Mouse (Mus musculus) yolk sac, embryonic 10.5 days (tissue): Measurements from ENCODE around the gene Srgap2.

ENCODE experiments used
- DNase-seq: peaks from one replicate; pipeline ENCODE4 v3.0.0-alpha.2; 2017; ENCODE audit warnings: low spot score

Gene Srgap2

GRCm38 (mm10) chr1:131473631-131474118 is 53.5 kb downstream of the Srgap2 start:
- DNase-seq: no peak

DNA sequence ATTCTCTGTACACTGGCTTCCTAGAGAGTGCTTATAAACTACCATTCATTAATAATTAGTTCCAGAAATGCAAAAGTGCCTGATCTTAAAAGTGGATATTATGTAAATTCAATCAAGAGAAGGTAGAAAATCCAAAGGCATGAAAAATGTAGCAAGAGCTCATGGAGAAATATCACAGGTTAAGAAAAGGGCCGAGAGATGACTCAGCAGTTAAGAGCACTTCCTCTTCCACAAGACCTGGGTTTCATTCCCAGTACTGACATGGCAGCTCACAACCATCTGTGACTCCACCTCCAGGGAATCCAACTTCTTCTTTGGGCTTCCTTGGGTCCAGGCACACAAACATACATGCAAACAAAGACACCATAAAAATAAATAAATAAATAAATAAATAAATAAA is 56.6 kb downstream of the Srgap2 start:
- no peak for DNase-seq

DNA sequence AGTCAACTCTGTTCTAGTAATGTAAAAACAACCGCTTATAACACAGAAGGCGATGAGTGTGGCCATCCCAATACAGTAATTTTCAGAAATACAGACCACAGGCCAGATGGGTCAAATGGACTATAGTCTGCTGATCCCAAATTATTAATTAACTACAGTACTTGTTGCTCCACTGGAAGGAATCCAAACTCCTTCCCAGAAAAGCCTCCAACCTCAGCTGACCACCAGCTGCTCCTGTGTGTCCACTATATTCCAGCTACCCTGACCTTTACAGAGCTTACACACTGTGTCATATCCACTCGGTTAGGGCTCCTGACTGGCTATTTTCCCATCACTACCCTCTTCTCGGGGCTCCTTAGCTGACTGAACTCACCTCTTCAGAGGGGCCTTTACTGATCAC is 61.3 kb downstream of the Srgap2 start:
- DNase-seq: no peak

DNA sequence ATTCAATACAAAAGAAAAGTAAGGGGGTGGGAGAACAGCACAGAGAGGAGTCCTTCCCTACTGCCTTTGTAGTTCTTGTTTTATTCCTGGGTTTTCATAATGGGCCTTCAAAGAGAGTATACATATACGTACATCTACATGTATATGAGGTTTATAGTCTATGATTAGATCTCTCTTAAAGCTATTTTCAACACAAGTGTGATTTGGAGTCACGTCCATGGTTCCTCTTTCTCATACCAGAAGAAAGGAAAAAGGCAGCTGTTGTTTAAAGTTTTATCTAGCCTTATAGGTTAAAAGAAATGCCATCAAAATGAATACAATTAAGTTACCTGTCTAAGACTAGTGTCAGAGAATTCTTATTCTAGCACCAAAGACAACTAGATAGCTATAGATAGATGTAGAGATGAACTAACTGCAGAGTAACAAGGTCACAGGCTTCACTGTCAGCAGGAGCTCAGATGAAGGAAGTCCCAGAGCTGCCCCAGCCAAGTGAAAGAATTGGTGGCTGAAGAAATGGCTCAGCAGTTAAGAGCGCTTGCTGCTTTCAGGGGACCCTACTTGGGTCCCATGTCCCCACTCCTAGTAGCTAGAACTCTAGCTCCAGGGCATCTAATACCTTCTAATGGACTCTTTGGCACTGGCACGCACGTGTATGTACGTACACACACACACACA is 63.1 kb downstream of the Srgap2 start:
- DNase-seq: no peak

DNA sequence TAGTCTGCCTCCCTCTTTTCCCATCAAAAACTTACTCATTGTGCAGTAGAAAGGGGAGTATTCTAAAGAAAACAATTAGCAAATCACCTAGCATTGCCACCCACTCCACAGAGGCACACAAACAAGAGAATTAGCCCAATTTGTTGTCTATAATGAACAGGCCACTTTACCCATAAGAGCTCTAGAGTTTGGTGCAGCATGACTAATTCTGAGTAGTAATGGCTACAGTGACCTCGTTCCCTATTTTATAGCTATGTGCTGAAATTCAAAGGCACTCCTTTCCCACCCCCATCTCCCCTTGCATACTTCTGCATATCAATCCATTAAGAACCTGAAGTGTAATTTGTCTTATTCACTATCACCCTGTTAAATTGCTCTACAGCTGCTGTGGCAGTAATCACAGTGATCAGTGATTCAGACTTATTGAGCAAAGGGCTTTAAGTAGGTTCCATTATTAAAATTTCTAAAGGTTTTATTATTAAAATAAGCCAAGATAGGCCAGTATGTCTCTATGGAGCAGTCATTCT is 64.5 kb downstream of the Srgap2 start:
- no peak for DNase-seq

DNA sequence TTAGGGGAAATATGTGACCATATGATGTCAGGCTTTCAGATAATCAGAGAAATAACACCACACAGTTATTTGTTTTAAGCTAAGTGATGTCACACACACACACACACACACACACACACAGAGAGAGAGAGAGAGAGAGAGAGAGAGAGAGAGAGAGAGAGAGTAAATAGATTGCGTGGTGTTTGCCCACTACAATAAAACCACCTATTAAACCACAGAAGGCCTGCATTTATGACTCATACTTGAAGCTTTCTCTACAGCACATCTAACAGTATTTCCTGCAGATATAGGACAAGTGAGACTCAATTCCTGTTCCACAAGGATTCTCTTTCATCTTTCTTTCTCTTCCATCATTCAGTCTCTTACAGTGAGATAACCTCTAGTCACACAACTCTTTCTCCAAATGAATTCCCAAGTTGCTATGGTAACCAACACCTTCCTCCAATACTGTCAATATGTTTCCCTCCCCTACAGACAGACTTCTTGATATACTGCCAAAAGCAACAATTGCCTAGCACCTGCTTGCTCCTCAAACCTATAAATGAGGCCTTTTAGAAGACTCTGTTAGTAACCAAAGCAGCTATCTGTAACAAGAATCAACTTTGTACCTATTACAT is 66.1 kb downstream of the Srgap2 start:
- no peak for DNase-seq

GRCm38 (mm10) chr1:131455355-131455890 is 71.7 kb downstream of the Srgap2 start:
- DNase-seq: no peak

- no peak for DNase-seq
Measured at GRCm38 (mm10) chr1:131454386-131454785, 72.8 kb downstream of the Srgap2 start.

DNA sequence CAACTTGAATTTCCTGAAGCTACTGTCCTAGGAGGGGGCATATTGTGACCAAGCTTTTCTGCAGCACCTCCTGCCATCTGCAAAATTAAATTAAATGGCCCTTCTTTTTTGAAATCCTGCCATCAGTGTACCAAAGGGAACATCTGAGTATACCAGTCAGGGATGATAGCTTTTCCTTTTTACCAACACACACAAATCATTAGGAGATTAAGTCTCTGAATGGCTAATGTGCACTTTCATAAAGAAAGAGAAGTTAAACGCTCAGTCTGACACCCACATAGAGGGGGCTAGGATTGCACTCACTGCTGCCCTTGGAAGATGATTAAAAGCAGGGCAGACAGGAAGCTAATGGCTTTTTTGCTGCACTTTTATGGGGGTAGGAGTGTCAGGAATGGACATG is 73.8 kb downstream of the Srgap2 start:
- no peak for DNase-seq

GRCm38 (mm10) chr1:131448373-131448772 is 78.8 kb downstream of the Srgap2 start:
- no peak for DNase-seq

DNA sequence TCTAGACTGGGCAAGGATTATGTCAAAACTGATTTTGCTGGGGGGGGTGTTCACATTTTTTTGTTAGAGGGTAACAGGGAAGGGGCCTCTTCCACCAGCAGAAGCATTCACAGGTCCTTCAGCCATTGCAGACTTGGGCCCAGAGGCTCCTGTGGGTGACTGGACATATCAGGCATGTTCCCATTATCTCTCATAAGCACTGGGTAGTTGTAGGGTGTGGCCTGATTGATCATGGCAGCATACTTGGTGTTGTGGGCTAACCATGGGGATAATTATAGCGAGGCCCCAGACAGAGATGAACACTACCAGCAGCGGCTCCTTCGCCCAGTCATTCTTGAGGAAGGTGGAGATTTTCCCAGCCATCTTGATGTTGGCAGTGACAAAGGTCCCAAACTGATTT is 79.8 kb downstream of the Srgap2 start:
- no peak for DNase-seq

DNA sequence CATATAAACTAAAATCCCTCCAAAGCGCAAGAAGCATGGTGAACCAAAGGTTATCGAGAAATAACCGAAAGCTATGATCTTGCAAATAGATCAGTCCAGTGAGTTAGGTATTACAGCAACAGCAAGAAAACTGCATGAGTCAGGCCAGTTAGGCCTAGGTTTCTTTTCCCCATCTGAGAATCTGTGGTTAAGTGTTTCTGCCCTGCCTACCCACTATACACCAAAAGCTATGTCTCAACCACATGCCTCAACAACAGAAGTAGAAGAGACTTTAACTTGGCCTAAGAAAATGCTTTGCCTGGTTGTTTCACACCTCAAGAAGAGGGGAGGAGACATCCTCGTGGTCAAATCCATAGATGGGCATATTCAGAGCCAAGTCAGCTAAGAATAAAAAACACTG is 80.6 kb downstream of the Srgap2 start:
- no peak for DNase-seq

DNA sequence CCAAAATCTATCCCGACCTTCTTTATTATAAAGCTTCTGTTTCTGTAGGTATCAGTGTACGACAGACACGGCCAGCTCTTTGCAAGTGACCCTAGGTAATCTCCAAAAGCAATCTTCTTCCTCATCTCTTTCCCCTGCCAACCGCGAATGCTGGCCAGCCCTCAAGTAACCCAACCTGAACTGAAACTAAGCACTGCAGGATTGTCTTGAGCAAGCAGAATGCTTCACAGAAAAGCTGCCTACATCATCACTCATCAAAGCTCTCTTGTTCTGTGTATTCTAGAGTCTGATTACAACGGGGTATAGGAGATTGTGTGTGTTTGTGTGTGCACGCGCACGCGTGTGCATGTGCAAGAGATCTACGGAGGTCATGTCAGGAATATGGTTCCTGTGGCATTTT is 88.6 kb downstream of the Srgap2 start:
- no peak for DNase-seq

GRCm38 (mm10) chr1:131437975-131438374 is 89.2 kb downstream of the Srgap2 start:
- DNase-seq: no peak

DNA sequence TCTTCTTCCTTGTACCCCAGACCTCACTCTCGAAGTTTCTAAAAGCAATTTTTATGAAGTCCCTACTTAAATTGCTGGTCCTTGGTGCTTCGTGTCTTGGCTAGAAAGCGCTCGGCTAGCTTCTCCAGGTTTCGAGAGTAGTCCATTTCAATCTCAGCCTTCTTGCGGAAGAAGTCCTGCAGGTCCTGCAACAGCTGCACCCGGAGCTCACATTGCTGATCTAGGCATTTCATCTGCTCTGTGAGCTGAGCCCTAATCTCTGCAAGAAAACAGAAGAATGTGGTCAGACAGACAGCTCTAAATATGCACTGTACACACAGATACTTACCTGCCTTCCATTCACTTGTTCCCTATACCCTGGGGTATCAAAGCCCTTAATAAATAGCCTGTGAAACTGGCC is 90.5 kb downstream of the Srgap2 start:
- DNase-seq: peak; percentile 8

GRCm38 (mm10) chr1:131431456-131432246 is 95.5 kb downstream of the Srgap2 start:
- no peak for DNase-seq

DNA sequence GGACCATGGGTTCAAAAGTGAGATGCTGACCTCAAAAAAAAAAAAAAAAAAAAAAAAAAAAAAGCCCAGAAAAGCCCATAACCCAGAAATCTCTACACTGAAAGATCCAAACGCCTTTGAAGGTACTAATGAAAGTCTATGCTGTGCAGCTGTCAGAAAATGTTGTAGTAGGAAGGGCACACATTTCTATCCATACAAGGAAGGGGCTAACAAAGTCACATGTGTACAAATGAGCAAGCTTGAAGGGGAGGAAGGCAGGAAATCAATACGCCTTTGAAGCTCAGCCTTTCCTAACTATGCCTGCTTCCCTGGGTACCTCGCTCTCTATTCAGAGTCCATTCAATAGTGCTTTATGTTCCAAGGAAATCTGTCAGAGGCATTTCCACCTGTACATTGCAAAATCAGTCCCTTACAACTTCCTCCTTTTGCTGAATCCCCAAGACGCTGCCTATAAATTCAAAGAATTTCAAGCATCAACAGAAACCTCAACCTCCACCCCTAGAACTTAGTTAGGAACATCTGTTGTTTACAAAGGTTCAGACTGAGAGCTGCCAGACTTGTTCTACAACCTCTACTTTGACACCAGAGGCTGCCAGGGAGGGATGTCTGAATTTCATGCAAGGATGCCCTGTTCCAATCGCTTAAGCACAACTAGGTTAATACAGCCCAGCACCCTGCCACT is 99.9 kb downstream of the Srgap2 start:
- DNase-seq: peak; percentile 7

DNA sequence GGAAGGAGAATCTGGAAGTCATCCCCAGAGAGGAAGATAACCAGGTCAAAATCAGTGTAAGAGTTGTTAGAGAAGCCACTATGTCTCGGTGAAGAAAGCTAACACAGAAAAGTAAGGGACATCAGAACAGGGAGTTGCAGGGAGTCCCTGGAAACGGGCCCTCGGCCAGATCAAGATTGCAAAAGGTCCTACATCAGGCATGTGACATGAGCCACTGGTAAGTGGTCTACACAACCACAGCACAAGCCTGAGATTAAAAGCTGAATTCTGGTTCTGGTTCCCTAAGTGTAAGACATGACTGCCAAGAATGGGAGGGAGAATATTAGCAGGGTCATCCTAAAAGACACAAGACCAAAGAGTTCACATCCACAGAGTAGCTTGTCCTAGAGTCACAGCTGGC is 104.1 kb downstream of the Srgap2 start:
- DNase-seq: no peak

- DNase-seq: no peak
Measured at GRCm38 (mm10) chr1:131421113-131421512, 106.0 kb downstream of the Srgap2 start.

DNA sequence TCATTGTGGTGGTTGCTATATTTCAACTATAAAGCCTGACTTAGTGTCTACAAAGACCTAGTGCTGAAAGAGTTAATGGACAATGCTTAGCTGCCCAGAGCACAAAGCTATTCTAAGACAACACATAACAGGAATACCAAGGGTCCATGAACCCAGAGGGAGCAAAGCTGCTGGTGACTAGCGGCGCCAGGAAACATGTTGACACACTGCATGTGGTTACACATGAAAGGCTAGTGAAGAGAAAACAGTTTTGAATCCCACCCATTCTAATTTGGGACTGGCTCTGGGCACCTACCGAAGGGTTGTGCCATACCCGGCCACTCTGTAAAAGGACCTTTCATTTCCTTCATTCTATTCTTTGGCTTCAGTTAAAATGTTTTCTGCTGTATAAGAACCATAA is 106.5 kb downstream of the Srgap2 start:
- DNase-seq: no peak

GRCm38 (mm10) chr1:131419307-131419706 is 107.8 kb downstream of the Srgap2 start:
- DNase-seq: no peak
